Mouse (Mus musculus): ENCODE measurements around the gene Cobl. TPM values are rescaled to one million over a fixed set of nuclear protein-coding genes. Genes with fewer than 3 reads are reported as not detected.

Cobl gene
- polyA plus RNA-seq, 1 experiment from 2014 or later: 3.3 TPM

GRCm38 (mm10) chr11:12299701-12300446, 164.9 kb downstream of the Cobl start:
- H3K27ac ChIP-seq (ENCODE audit: low read depth, low read length): 0 out of 2 replicates have a peak overlapping the region, but pooled peaks have one; percentile 5
- WGBS: 52% methylated on average over 5 of the region's 5 CpGs
- no peaks in the 10 kb centered on the region for H3K4me1 ChIP-seq (replicated peaks; ENCODE audit: control insufficient read depth, insufficient read depth, low read length)
- H3K9me3 ChIP-seq (ENCODE audit: control insufficient read depth, low read length): no peaks in the 10 kb centered on the region
- no peaks in the 10 kb centered on the region for H3K27me3 ChIP-seq (ENCODE audit: control insufficient read depth, insufficient read depth, low read length)
- no peak overlapping the region for H3K9ac ChIP-seq (ENCODE audit: low read depth, low read length)
- no peaks in the 10 kb centered on the region for H3K36me3 ChIP-seq (ENCODE audit: control insufficient read depth, insufficient read depth, low read length)
- no peak overlapping the region for H3K4me3 ChIP-seq (ENCODE audit: low read depth, low read length)
- H3K4me2 ChIP-seq (replicated peaks; ENCODE audit: low read depth, low read length): no peak overlapping the region
- ATAC-seq (ENCODE audit: low FRiP score): peak; percentile 35; the same call in 1 of the 2 replicates
- no peak for DNase-seq (ENCODE audit: low spot score)

DNA sequence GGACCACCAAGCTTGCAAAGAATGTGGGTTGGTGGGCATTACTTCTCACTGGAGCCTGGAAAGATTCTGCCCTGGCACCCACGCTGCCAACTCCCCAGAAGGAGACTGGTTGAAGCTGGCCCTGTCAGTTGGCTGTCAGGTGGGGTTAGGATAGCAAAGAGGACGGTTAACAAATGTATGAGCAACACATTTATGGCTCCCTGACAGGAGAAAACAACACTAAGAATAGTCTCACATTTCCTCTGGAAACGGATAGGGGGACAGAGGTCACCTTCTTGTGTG, 173.2 kb downstream of the Cobl start:
- Histone ChIP-seq H3K4me2 (replicated peaks; ENCODE audit: low read depth, low read length) (no peak overlapping the region), H3K36me3 (ENCODE audit: control insufficient read depth, insufficient read depth, low read length) (no peaks in the 10 kb centered on the region), H3K4me3 (ENCODE audit: low read depth, low read length) (no peak overlapping the region), H3K4me1 (replicated peaks; ENCODE audit: control insufficient read depth, insufficient read depth, low read length) (no peaks in the 10 kb centered on the region), H3K9me3 (ENCODE audit: control insufficient read depth, low read length) (no peaks in the 10 kb centered on the region), H3K27ac (ENCODE audit: low read depth, low read length) (no peak overlapping the region), H3K9ac (ENCODE audit: low read depth, low read length) (no peak overlapping the region), H3K27me3 (ENCODE audit: control insufficient read depth, insufficient read depth, low read length) (no peaks in the 10 kb centered on the region)
- ATAC-seq (ENCODE audit: low FRiP score) (peak; percentile 56; the same call in 1 of the 2 replicates), DNase-seq (ENCODE audit: low spot score) (no peak)
- 34% methylated on average over 3 of the region's 3 CpGs for WGBS

GRCm38 (mm10) chr11:12290911-12291653, 173.7 kb downstream of the Cobl start:
- Histone ChIP-seq H3K36me3 (ENCODE audit: control insufficient read depth, insufficient read depth, low read length) (no peaks in the 10 kb centered on the region), H3K4me3 (ENCODE audit: low read depth, low read length) (no peak overlapping the region), H3K27ac (ENCODE audit: low read depth, low read length) (no peak overlapping the region), H3K4me1 (replicated peaks; ENCODE audit: control insufficient read depth, insufficient read depth, low read length) (no peaks in the 10 kb centered on the region), H3K9ac (ENCODE audit: low read depth, low read length) (no peak overlapping the region), H3K4me2 (replicated peaks; ENCODE audit: low read depth, low read length) (no peak overlapping the region), H3K9me3 (ENCODE audit: control insufficient read depth, low read length) (no peaks in the 10 kb centered on the region), H3K27me3 (ENCODE audit: control insufficient read depth, insufficient read depth, low read length) (no peaks in the 10 kb centered on the region)
- WGBS: 48% methylated on average over 7 of the region's 7 CpGs
- peak; percentile 89 for DNase-seq (ENCODE audit: low spot score)
- ATAC-seq (ENCODE audit: low FRiP score): peak; percentile 88

GRCm38 (mm10) chr11:12285319-12286021, 179.3 kb downstream of the Cobl start:
- no peaks in the 10 kb centered on the region for H3K27me3 ChIP-seq (ENCODE audit: control insufficient read depth, insufficient read depth, low read length)
- H3K27ac ChIP-seq (ENCODE audit: low read depth, low read length): no peak overlapping the region
- H3K36me3 ChIP-seq (ENCODE audit: control insufficient read depth, insufficient read depth, low read length): no peaks in the 10 kb centered on the region
- no peak overlapping the region for H3K9ac ChIP-seq (ENCODE audit: low read depth, low read length)
- H3K4me2 ChIP-seq (replicated peaks; ENCODE audit: low read depth, low read length): no peak overlapping the region
- no peak for ATAC-seq (ENCODE audit: low FRiP score)
- H3K4me1 ChIP-seq (replicated peaks; ENCODE audit: control insufficient read depth, insufficient read depth, low read length): no peaks in the 10 kb centered on the region
- no peak overlapping the region for H3K4me3 ChIP-seq (ENCODE audit: low read depth, low read length)
- H3K9me3 ChIP-seq (ENCODE audit: control insufficient read depth, low read length): no peaks in the 10 kb centered on the region
- 89% methylated on average over 4 of the region's 4 CpGs for WGBS
- DNase-seq (ENCODE audit: low spot score): no peak

- no peak overlapping the region for H3K9ac ChIP-seq (ENCODE audit: low read depth, low read length)
- no peaks in the 10 kb centered on the region for H3K36me3 ChIP-seq (ENCODE audit: control insufficient read depth, insufficient read depth, low read length)
- DNase-seq (ENCODE audit: low spot score) (no peak), ATAC-seq (ENCODE audit: low FRiP score) (no peak)
- H3K4me3 ChIP-seq (ENCODE audit: low read depth, low read length): no peak overlapping the region
- 78% methylated on average over 7 of the region's 7 CpGs for WGBS
- no peak overlapping the region for H3K4me2 ChIP-seq (replicated peaks; ENCODE audit: low read depth, low read length)
- H3K9me3 ChIP-seq (ENCODE audit: control insufficient read depth, low read length): no peaks in the 10 kb centered on the region
- no peak overlapping the region for H3K27ac ChIP-seq (ENCODE audit: low read depth, low read length)
- no peaks in the 10 kb centered on the region for H3K4me1 ChIP-seq (replicated peaks; ENCODE audit: control insufficient read depth, insufficient read depth, low read length)
- no peaks in the 10 kb centered on the region for H3K27me3 ChIP-seq (ENCODE audit: control insufficient read depth, insufficient read depth, low read length)
These were observed 184.0 kb downstream of the Cobl start for GRCm38 (mm10) chr11:12280711-12281110.

- Histone ChIP-seq H3K27ac (ENCODE audit: low read depth, low read length) (no peak overlapping the region), H3K4me3 (ENCODE audit: low read depth, low read length) (no peak overlapping the region), H3K9me3 (ENCODE audit: control insufficient read depth, low read length) (no peaks in the 10 kb centered on the region), H3K36me3 (ENCODE audit: control insufficient read depth, insufficient read depth, low read length) (no peaks in the 10 kb centered on the region), H3K4me1 (replicated peaks; ENCODE audit: control insufficient read depth, insufficient read depth, low read length) (no peaks in the 10 kb centered on the region), H3K9ac (ENCODE audit: low read depth, low read length) (no peak overlapping the region), H3K4me2 (replicated peaks; ENCODE audit: low read depth, low read length) (no peak overlapping the region), H3K27me3 (ENCODE audit: control insufficient read depth, insufficient read depth, low read length) (no peaks in the 10 kb centered on the region)
- WGBS: 81% methylated on average over 2 of the region's 2 CpGs
- DNase-seq (ENCODE audit: low spot score): no peak
- no peak for ATAC-seq (ENCODE audit: low FRiP score)
These were observed 190.5 kb downstream of the Cobl start for GRCm38 (mm10) chr11:12274276-12274675.

DNA sequence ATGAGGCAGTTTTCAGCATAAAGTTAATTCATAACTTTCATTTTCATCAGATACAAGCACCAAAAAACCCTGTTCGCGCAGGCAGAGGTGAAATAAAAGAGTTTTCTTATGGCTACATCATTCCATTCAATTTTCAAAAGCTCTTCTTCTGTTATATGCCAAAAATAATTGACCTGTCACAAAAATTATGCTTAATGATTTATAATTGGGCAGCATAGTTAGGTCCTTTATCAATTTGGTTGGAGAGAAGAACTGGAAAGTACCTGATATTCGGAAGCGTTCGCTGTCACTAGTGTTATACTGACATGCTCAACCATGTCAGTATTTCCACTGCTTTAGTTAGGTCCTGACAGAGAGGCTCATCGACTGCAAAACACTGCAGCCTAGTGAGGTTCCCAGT, 191.0 kb downstream of the Cobl start:
- Histone ChIP-seq H3K4me2 (replicated peaks; ENCODE audit: low read depth, low read length) (no peak overlapping the region), H3K9ac (ENCODE audit: low read depth, low read length) (no peak overlapping the region), H3K36me3 (ENCODE audit: control insufficient read depth, insufficient read depth, low read length) (no peaks in the 10 kb centered on the region), H3K27ac (ENCODE audit: low read depth, low read length) (no peak overlapping the region), H3K27me3 (ENCODE audit: control insufficient read depth, insufficient read depth, low read length) (no peaks in the 10 kb centered on the region), H3K4me1 (replicated peaks; ENCODE audit: control insufficient read depth, insufficient read depth, low read length) (no peaks in the 10 kb centered on the region), H3K9me3 (ENCODE audit: control insufficient read depth, low read length) (no peaks in the 10 kb centered on the region), H3K4me3 (ENCODE audit: low read depth, low read length) (no peak overlapping the region)
- ATAC-seq (ENCODE audit: low FRiP score) (no peak), DNase-seq (ENCODE audit: low spot score) (no peak)
- WGBS: 91% methylated on average over 6 of the region's 6 CpGs

- Histone ChIP-seq H3K27ac (ENCODE audit: low read depth, low read length) (no peak overlapping the region), H3K27me3 (ENCODE audit: control insufficient read depth, insufficient read depth, low read length) (no peaks in the 10 kb centered on the region), H3K4me1 (replicated peaks; ENCODE audit: control insufficient read depth, insufficient read depth, low read length) (no peaks in the 10 kb centered on the region), H3K36me3 (ENCODE audit: control insufficient read depth, insufficient read depth, low read length) (no peaks in the 10 kb centered on the region), H3K9me3 (ENCODE audit: control insufficient read depth, low read length) (no peaks in the 10 kb centered on the region), H3K4me2 (replicated peaks; ENCODE audit: low read depth, low read length) (no peak overlapping the region), H3K9ac (ENCODE audit: low read depth, low read length) (no peak overlapping the region), H3K4me3 (ENCODE audit: low read depth, low read length) (no peak overlapping the region)
- ATAC-seq (ENCODE audit: low FRiP score) (no peak), DNase-seq (ENCODE audit: low spot score) (no peak)
- 77% methylated on average over 2 of the region's 2 CpGs for WGBS
These were observed 206.3 kb downstream of the Cobl start for GRCm38 (mm10) chr11:12258411-12258810.

Data from hindbrain, embryonic 11.5 days (tissue).